Mouse (Mus musculus): ENCODE measurements at regions not wholly inside any gene's neighbourhood (a gene's known extent, or its start where the extent isn't known, plus 50 kb on each side); places are given as distances from the start of the nearest gene placed in this dataset.
"Not testable (repeated sequence)": the region's sequence is repeated elsewhere in the genome, so short reads cannot be mapped to it uniquely, and the experiment has no call there.

- intact Hi-C loops (cut with DNase I) = no loop called here
These were observed 290.8 kb downstream of the Car8 start for GRCm38 (mm10) chr4:7948020-7948419.

GRCm38 (mm10) chr4:7921503-7921902 lies 317.3 kb downstream of the Car8 start:
- intact Hi-C loops (cut with DNase I) = no loop called here

GRCm38 (mm10) chr4:7913191-7913590 lies 325.6 kb downstream of the Car8 start:
- intact Hi-C loops (cut with DNase I) = no loop called here

GRCm38 (mm10) chr4:7912675-7913074 lies 326.2 kb downstream of the Car8 start:
- intact Hi-C loops (cut with DNase I) = no loop called here

GRCm38 (mm10) chr4:7903130-7903529 lies 335.7 kb downstream of the Car8 start:
- intact Hi-C loops (cut with DNase I) = no loop called here

- intact Hi-C loops (cut with DNase I) = no loop called here
These were observed 343.9 kb downstream of the Car8 start for GRCm38 (mm10) chr4:7894914-7895313.

- intact Hi-C loops (cut with DNase I) = no loop called here
These were observed 347.7 kb downstream of the Car8 start for GRCm38 (mm10) chr4:7891128-7891527.

GRCm38 (mm10) chr4:7854518-7854917 lies 384.3 kb downstream of the Car8 start:
- intact Hi-C loops (cut with DNase I) = loop anchor here (5.0 kb wide), 1 partner anchor 1167 kb away; no protein-coding TSS in a partner anchor

GRCm38 (mm10) chr4:7853121-7853782 lies 385.6 kb downstream of the Car8 start:
- intact Hi-C loops (cut with DNase I) = loop anchor here (5.0 kb wide), 1 partner anchor 1166 kb away; no protein-coding TSS in a partner anchor

GRCm38 (mm10) chr4:7852006-7852615 lies 386.7 kb downstream of the Car8 start:
- intact Hi-C loops (cut with DNase I) = loop anchor here (5.0 kb wide), 1 partner anchor 1165 kb away; no protein-coding TSS in a partner anchor

GRCm38 (mm10) chr4:7847411-7847810 lies 391.4 kb downstream of the Car8 start:
- intact Hi-C loops (cut with DNase I) = no loop called here

- intact Hi-C loops (cut with DNase I) = no loop called here
These were observed 409.7 kb downstream of the Car8 start for GRCm38 (mm10) chr4:7829126-7829525.

GRCm38 (mm10) chr4:7819847-7820246 lies 419.0 kb downstream of the Car8 start:
- intact Hi-C loops (cut with DNase I) = no loop called here

- intact Hi-C loops (cut with DNase I) = not testable (repeated sequence)
These were observed 461.1 kb downstream of the Car8 start for GRCm38 (mm10) chr4:7777761-7778160.

- intact Hi-C loops (cut with DNase I) = no loop called here
These were observed 483.4 kb downstream of the Car8 start for GRCm38 (mm10) chr4:7755473-7755872.

GRCm38 (mm10) chr4:7753931-7754330 lies 484.9 kb downstream of the Car8 start:
- intact Hi-C loops (cut with DNase I) = no loop called here

GRCm38 (mm10) chr4:7751208-7751607 lies 487.6 kb downstream of the Car8 start:
- intact Hi-C loops (cut with DNase I) = no loop called here

GRCm38 (mm10) chr4:7722893-7723292 lies 515.9 kb downstream of the Car8 start:
- intact Hi-C loops (cut with DNase I) = no loop called here

GRCm38 (mm10) chr4:7688516-7688915 lies 550.3 kb downstream of the Car8 start:
- intact Hi-C loops (cut with DNase I) = no loop called here

- intact Hi-C loops (cut with DNase I) = no loop called here
These were observed 551.6 kb downstream of the Car8 start for GRCm38 (mm10) chr4:7687231-7687630.

GRCm38 (mm10) chr4:7670795-7671105 lies 568.1 kb downstream of the Car8 start:
- intact Hi-C loops (cut with DNase I) = no loop called here

- intact Hi-C loops (cut with DNase I) = no loop called here
These were observed 568.6 kb downstream of the Car8 start for GRCm38 (mm10) chr4:7669992-7670794.
